Mouse (Mus musculus): ENCODE data around the gene D10Wsu102e.

DNA sequence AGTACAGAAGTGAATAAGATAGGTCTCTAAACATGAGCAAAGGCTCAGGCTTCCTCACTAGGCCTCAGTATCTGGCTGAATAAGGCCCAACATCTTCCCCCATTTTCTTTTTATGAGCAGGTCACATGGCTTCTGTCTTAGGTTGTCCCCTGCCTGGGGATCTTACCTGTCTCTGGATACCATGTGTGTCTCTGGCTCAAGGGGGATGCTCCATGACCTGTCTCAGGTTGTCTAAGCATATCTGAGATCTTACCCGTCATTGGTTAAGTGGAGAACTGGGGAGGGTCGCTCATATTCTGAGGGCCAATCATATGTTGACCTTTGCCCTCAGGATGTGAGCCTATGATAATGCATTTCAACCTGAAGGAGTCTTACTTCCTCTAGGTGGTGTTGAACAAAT is 20.5 kb downstream of the D10Wsu102e start:
- TF ChIP-seq POLR2AphosphoS5 (IDR thresholded peaks at IDR 0.05; ENCODE audit: insufficient replicate concordance, low read depth, low read length) = no peak
- no peak for TF ChIP-seq CTCF (IDR thresholded peaks at IDR 0.05; ENCODE audit: low read depth, low read length)
- TF ChIP-seq GATA1 (IDR thresholded peaks at IDR 0.05; ENCODE audit: borderline replicate concordance, low read length) = no peak
- no peak for TF ChIP-seq GATA2 (IDR thresholded peaks at IDR 0.05; ENCODE audit: borderline replicate concordance, low read depth, low read length)
- TF ChIP-seq TAL1 (conservative IDR thresholded peaks at IDR 0.05; ENCODE audit: low read depth, low read length) = no peak

All from G1E (cell line).